ENCODE assay signal across 8 mouse cellular contexts in genomic region chr11:98954801-98955706, GRCm38 (mm10). TPM values are rescaled to one million over a fixed set of nuclear protein-coding genes. Genes with fewer than 3 reads are reported as not detected.
DNase-seq lines count a peak whose midpoint lies in the region; ATAC-seq lines count a peak whose summit lies in the region.

No protein-coding gene starts in this region.

- H3K9ac ChIP-seq in limb, embryonic 11.5 days (ENCODE audit: low read length): no peak overlapping the region
- peak overlapping the region; percentile 30; the same call in 1 of the 2 replicates for H3K9ac ChIP-seq in neural tube, embryonic 12.5 days

- H3K27ac ChIP-seq in limb, embryonic 11.5 days (replicated peaks; ENCODE audit: low read depth, low read length): peak overlapping the region; percentile 3; the same call in 1 of the 2 replicates
- H3K27ac ChIP-seq in neural tube, embryonic 12.5 days: peak overlapping the region; percentile 39

- peak; percentile 52 for DNase-seq in adrenal gland, postnatal 10 days
- DNase-seq in adrenal gland, adult (ENCODE audit: inconsistent age in 2 of 2, low spot score in 1 of 2): no peak
- DNase-seq in thymus, postnatal 25 days: peak; percentile 14
- no peak for DNase-seq in thymus, postnatal 4 days
- DNase-seq in limb, embryonic 11.5 days (ENCODE audit: low spot score): no peak
- no peak for DNase-seq in frontal cortex, postnatal 14 days (ENCODE audit: low spot score in 2 of 2)
- no peak for DNase-seq in gastrocnemius, postnatal 25 days

- H3K27me3 ChIP-seq in limb, embryonic 11.5 days (ENCODE audit: control insufficient read depth, insufficient read depth, low read length): no peaks in the 10 kb centered on the region
- no peaks in the 10 kb centered on the region for H3K27me3 ChIP-seq in neural tube, embryonic 12.5 days (replicated peaks)

- no peaks in the 10 kb centered on the region for H3K9me3 ChIP-seq in limb, embryonic 11.5 days (ENCODE audit: control insufficient read depth, low read length)
- no peaks in the 10 kb centered on the region for H3K9me3 ChIP-seq in neural tube, embryonic 12.5 days

- H3K4me1 ChIP-seq in limb, embryonic 11.5 days (ENCODE audit: control insufficient read depth, insufficient read depth, low read length): peaks cover 50% of the 10 kb centered on the region
- peaks cover 61% of the 10 kb centered on the region for H3K4me1 ChIP-seq in neural tube, embryonic 12.5 days

- no peak for ATAC-seq in limb, embryonic 11.5 days (ENCODE audit: insufficient number of reproducible peaks, low FRiP score, low TSS enrichment, low read depth)
- ATAC-seq in neural tube, embryonic 12.5 days (ENCODE audit: low FRiP score, low read depth): peak; percentile 14; the same call in 1 of the 2 replicates

- H3K4me2 ChIP-seq in limb, embryonic 11.5 days (ENCODE audit: low read depth, severe bottlenecking): no peak overlapping the region; the same call in 1 of the 2 replicates
- H3K4me2 ChIP-seq in neural tube, embryonic 12.5 days (replicated peaks): peak overlapping the region; percentile 46

- 18% methylated on average over 16 of the region's 17 CpGs for WGBS in limb, embryonic 11.5 days
- 13% methylated on average over 17 of the region's 17 CpGs for WGBS in neural tube, embryonic 12.5 days

- peaks cover 11% of the 10 kb centered on the region for H3K36me3 ChIP-seq in limb, embryonic 11.5 days (ENCODE audit: control insufficient read depth, insufficient read depth, low read length)
- H3K36me3 ChIP-seq in neural tube, embryonic 12.5 days: peaks cover 11% of the 10 kb centered on the region

- no peak overlapping the region for H3K4me3 ChIP-seq in limb, embryonic 11.5 days (ENCODE audit: low read depth, low read length)
- no peak overlapping the region for H3K4me3 ChIP-seq in neural tube, embryonic 12.5 days

RNA-seq across cellular contexts. Expression of gene Rara, which starts 27.4 kb away (rescaled TPM):
- 10 to 100 TPM; 26.2 to 34.7 TPM for total RNA-seq in adrenal gland, postnatal 10 days (2021)
- polyA plus RNA-seq in limb, embryonic 11.5 days (2014; fragmentation: Nextera tagmentation; extraction: Ambion mirVana): 46.7 and 48.7 TPM in 2 replicates
- polyA plus RNA-seq in neural tube, embryonic 12.5 days (2016; fragmentation: Nextera tagmentation; extraction: Ambion mirVana): 51.1 and 52.5 TPM in 2 replicates
- total RNA-seq in gastrocnemius, postnatal 25 days (2021): 10 to 100 TPM in 1 of 2 experiments, 1 to 10 TPM in 1; 9.4 to 12.8 TPM

RNA-seq across cellular contexts. Expression of gene Gjd3, which starts 27.8 kb away (rescaled TPM):
- total RNA-seq in adrenal gland, postnatal 10 days (2021): under 1 TPM; 0.45 to 0.73 TPM
- 0.40 TPM in 1 of 2 replicates, not detected in the other for polyA plus RNA-seq in limb, embryonic 11.5 days (2014; fragmentation: Nextera tagmentation; extraction: Ambion mirVana)
- 1.8 and 2.0 TPM in 2 replicates for polyA plus RNA-seq in neural tube, embryonic 12.5 days (2016; fragmentation: Nextera tagmentation; extraction: Ambion mirVana)
- total RNA-seq in gastrocnemius, postnatal 25 days (2021): not detected

RNA-seq across cellular contexts. Expression of gene Cdc6, which starts 47.5 kb away (rescaled TPM):
- 1 to 10 TPM; 3.8 to 6.5 TPM for total RNA-seq in adrenal gland, postnatal 10 days (2021)
- 58.7 and 63.4 TPM in 2 replicates for polyA plus RNA-seq in limb, embryonic 11.5 days (2014; fragmentation: Nextera tagmentation; extraction: Ambion mirVana)
- 18.4 and 19.2 TPM in 2 replicates for polyA plus RNA-seq in neural tube, embryonic 12.5 days (2016; fragmentation: Nextera tagmentation; extraction: Ambion mirVana)
- under 1 TPM; 0.13 to 0.56 TPM for total RNA-seq in gastrocnemius, postnatal 25 days (2021)

Comparison
In these comparisons a context has a peak if more than half of its experiments do, and no peak if none do; other contexts are left out.
1. DNase-seq: peak in adrenal gland, postnatal 10 days (single experiment) and thymus, postnatal 25 days (single experiment); none in adrenal gland, adult (0 of 2), thymus, postnatal 4 days (single experiment), limb, embryonic 11.5 days (single experiment), frontal cortex, postnatal 14 days (0 of 2) and gastrocnemius, postnatal 25 days (single experiment).